ENCODE assay signal across 8 mouse cellular contexts in genomic region chr13:67553730-67554129, GRCm38 (mm10). TPM values are rescaled to one million over a fixed set of nuclear protein-coding genes. Genes with fewer than 3 reads are reported as not detected.
DNase-seq lines count a peak whose midpoint lies in the region; ATAC-seq and TF ChIP-seq lines count a peak whose summit lies in the region.

Gene Zfp748, minus strand, starts transcription at chr13:67553830.

- peaks cover 24% of the 10 kb centered on the region for H3K4me1 ChIP-seq in liver, embryonic 15.5 days (replicated peaks)

- H3K27me3 ChIP-seq in liver, embryonic 15.5 days: no peaks in the 10 kb centered on the region

- intact Hi-C loops in gastrocnemius, adult 2 months (cut with DNase I): loop anchor here (2.0 kb wide), 1 partner anchor 27 kb away; the partner anchor contains the start of genes Gm26965 and Zfp87
- intact Hi-C loops in gastrocnemius, postnatal 36 days (cut with DNase I): no loop called here

- H3K9me3 ChIP-seq in liver, embryonic 15.5 days (replicated peaks): no peaks in the 10 kb centered on the region

- peak within 1 kb of the TSS; percentile 67 for H3K9ac ChIP-seq in liver, embryonic 15.5 days

- peak within 1 kb of the TSS; percentile 87 for H3K27ac ChIP-seq in gastrocnemius, adult 2 months
- H3K27ac ChIP-seq in liver, embryonic 15.5 days (replicated peaks): peak within 1 kb of the TSS; percentile 75

- H3K36me3 ChIP-seq in liver, embryonic 15.5 days (replicated peaks): no peaks in the 10 kb centered on the region

- DNase-seq in gastrocnemius, adult 2 months: no peak
- no peak for DNase-seq in gastrocnemius, postnatal 36 days
- no peak for DNase-seq in thymus, postnatal 0 days (ENCODE audit: low spot score)
- no peak for DNase-seq in thymus, postnatal 14 days
- DNase-seq in urinary bladder, postnatal 25 days (ENCODE audit: low spot score): no peak
- no peak for DNase-seq in cerebellum, postnatal 36 days
- DNase-seq in B cell, adult 2 months: no peak

- TF ChIP-seq CTCF in gastrocnemius, adult 2 months (IDR thresholded peaks at IDR 0.05): no peak

- H3K4me3 ChIP-seq in gastrocnemius, adult 2 months: peak within 1 kb of the TSS; percentile 98
- H3K4me3 ChIP-seq in liver, embryonic 15.5 days (replicated peaks): peak within 1 kb of the TSS; percentile 68

- peak within 1 kb of the TSS; percentile 69 for H3K4me2 ChIP-seq in liver, embryonic 15.5 days

- WGBS in liver, embryonic 15.5 days (ENCODE audit: insufficient replicate concordance): 62% methylated on average over 4 of the region's 4 CpGs

- no peak for ATAC-seq in liver, embryonic 15.5 days (ENCODE audit: insufficient read depth)

RNA-seq across cellular contexts. Expression of gene Zfp748, which starts in this region (rescaled TPM):
- 1 to 10 TPM; 2.3 TPM for total RNA-seq in gastrocnemius, adult 2 months (2021)
- total RNA-seq in gastrocnemius, postnatal 36 days (2021): 1 to 10 TPM; 1.4 to 2.4 TPM
- polyA plus RNA-seq in thymus, postnatal 0 days (2015; fragmentation: Nextera tagmentation; extraction: Ambion mirVana): 13.5 and 14.0 TPM in 2 replicates
- 3.3 and 4.3 TPM in 2 replicates for polyA plus RNA-seq in liver, embryonic 15.5 days (2015; fragmentation: Nextera tagmentation; extraction: Ambion mirVana)
